Mouse (Mus musculus) forebrain, embryonic 11.5 days (tissue): ENCODE data around the gene Sdccag8. TPM values are rescaled to one million over a fixed set of nuclear protein-coding genes. Genes with fewer than 3 reads are reported as not detected.

ENCODE experiments used
- ATAC-seq: fragments of 200-750 bp; cut with Nextera tagmentation; replicated peaks from 2 replicates; pipeline ENCODE4 v1.8.0; 2017; ENCODE audit warnings: moderate TSS enrichment; ENCODE audit not compliant: low FRiP score
- DNase-seq: peaks from one replicate; pipeline ENCODE4 v3.0.0-alpha.2; 2017; ENCODE audit warnings: low spot score
- H3K27ac ChIP-seq: fragments of 300-500 bp; sonication (generic); 2 replicates; pipeline ENCODE4 v1.5.1; 2014; ENCODE audit warnings: low read depth, low read length
- H3K27me3 ChIP-seq: fragments of 300-500 bp; sonication (generic); 2 replicates; pipeline ENCODE4 v1.6.1; 2014; ENCODE audit warnings: mild to moderate bottlenecking, low read length, mixed read lengths; ENCODE audit not compliant: control insufficient read depth, insufficient read depth
- H3K36me3 ChIP-seq: fragments of 300-500 bp; sonication (generic); 2 replicates; pipeline ENCODE4 v1.6.1; 2014; ENCODE audit warnings: mild to moderate bottlenecking, low read length, moderate library complexity, mixed read lengths; ENCODE audit not compliant: control insufficient read depth, insufficient read depth
- H3K4me1 ChIP-seq: fragments of 300-500 bp; sonication (generic); replicated peaks from 2 replicates; pipeline ENCODE4 v1.6.1; 2014; ENCODE audit warnings: low read length, mixed read lengths; ENCODE audit not compliant: control insufficient read depth, insufficient read depth
- H3K4me2 ChIP-seq: fragments of 300-500 bp; sonication (generic); 2 replicates; pipeline ENCODE4 v1.6.1; 2014; ENCODE audit warnings: low read depth, mild to moderate bottlenecking, low read length, moderate library complexity, mixed read lengths; ENCODE audit not compliant: severe bottlenecking
- H3K4me3 ChIP-seq: fragments of 300-500 bp; sonication (generic); 2 replicates; pipeline ENCODE4 v1.5.1; 2014; ENCODE audit warnings: low read depth, low read length
- H3K9ac ChIP-seq: fragments of 300-500 bp; sonication (generic); 2 replicates; pipeline ENCODE4 v1.6.1; 2014; ENCODE audit warnings: low read length
- H3K9me3 ChIP-seq: fragments of 300-500 bp; sonication (generic); 2 replicates; pipeline ENCODE4 v1.6.1; 2016; ENCODE audit warnings: low read length, mixed read lengths; ENCODE audit not compliant: control insufficient read depth
- WGBS: fragments of 180-500 bp; shearing (Covaris S2); extraction: QIAGEN DNeasy Blood & Tissue Kit; methylation state at CpG from one replicate; pipeline ENCODE4 v1.1.7; 2014; 5-methylcytosine and 5-hydroxymethylcytosine counted together
- polyA plus RNA-seq: library from polyadenylated mRNA; unstranded; fragments of >200 nt; fragmentation: Nextera tagmentation; extraction: Ambion mirVana; gene quantifications from 2 replicates; pipeline ENCODE4 v1.2.1, GENCODE M21; 2014

Gene Sdccag8
- polyA plus RNA-seq, 1 experiment from 2014 or later = 21.1 TPM

GRCm38 (mm10) chr1:176962894-176963293, 148.4 kb downstream of the Sdccag8 start:
- Histone ChIP-seq H3K36me3 (no peaks in the 10 kb centered on the region), H3K27ac (no peak overlapping the region), H3K4me1 (no peaks in the 10 kb centered on the region), H3K4me2 (no peak overlapping the region), H3K4me3 (no peak overlapping the region), H3K9me3 (no peaks in the 10 kb centered on the region), H3K9ac (no peak overlapping the region), H3K27me3 (no peaks in the 10 kb centered on the region)
- ATAC-seq = 0 out of 2 replicates have a peak, but pooled peaks have one; percentile 27
- no peak for DNase-seq
- 64% methylated on average over 5 of the region's 5 CpGs for WGBS

- WGBS = 88% methylated on average over 3 of the region's 3 CpGs
- no peak overlapping the region for H3K27ac ChIP-seq
- DNase-seq = no peak
- H3K9ac ChIP-seq = no peak overlapping the region
- 0 out of 2 replicates have a peak, but pooled peaks cover 2% of the 10 kb centered on the region for H3K4me1 ChIP-seq
- H3K27me3 ChIP-seq = no peaks in the 10 kb centered on the region
- no peak for ATAC-seq
- no peaks in the 10 kb centered on the region for H3K9me3 ChIP-seq
- H3K36me3 ChIP-seq = no peaks in the 10 kb centered on the region
- no peak overlapping the region for H3K4me3 ChIP-seq
- no peak overlapping the region for H3K4me2 ChIP-seq
These were observed 152.8 kb downstream of the Sdccag8 start for GRCm38 (mm10) chr1:176967299-176967698.

- Histone ChIP-seq H3K4me2 (no peak overlapping the region), H3K9me3 (no peaks in the 10 kb centered on the region), H3K36me3 (no peaks in the 10 kb centered on the region), H3K27me3 (no peaks in the 10 kb centered on the region), H3K4me3 (no peak overlapping the region), H3K4me1 (0 out of 2 replicates have a peak, but pooled peaks cover 2% of the 10 kb centered on the region), H3K27ac (no peak overlapping the region), H3K9ac (no peak overlapping the region)
- ATAC-seq (no peak), DNase-seq (no peak)
- 71% methylated on average over 16 of the region's 16 CpGs for WGBS
These were observed 156.4 kb downstream of the Sdccag8 start for GRCm38 (mm10) chr1:176970635-176971478.

- H3K9ac ChIP-seq = no peak overlapping the region
- no peaks in the 10 kb centered on the region for H3K9me3 ChIP-seq
- ATAC-seq = no peak
- no peaks in the 10 kb centered on the region for H3K36me3 ChIP-seq
- 0 out of 2 replicates have a peak, but pooled peaks cover 2% of the 10 kb centered on the region for H3K4me1 ChIP-seq
- no peaks in the 10 kb centered on the region for H3K27me3 ChIP-seq
- no peak overlapping the region for H3K4me2 ChIP-seq
- no peak overlapping the region for H3K27ac ChIP-seq
- H3K4me3 ChIP-seq = no peak overlapping the region
- DNase-seq = no peak
- WGBS = 81% methylated on average over 4 of the region's 4 CpGs
These were observed 157.0 kb downstream of the Sdccag8 start for GRCm38 (mm10) chr1:176971479-176971797.

- Histone ChIP-seq H3K36me3 (no peaks in the 10 kb centered on the region), H3K27ac (no peak overlapping the region), H3K4me3 (no peak overlapping the region), H3K4me2 (no peak overlapping the region), H3K9ac (no peak overlapping the region), H3K27me3 (no peaks in the 10 kb centered on the region), H3K9me3 (no peaks in the 10 kb centered on the region), H3K4me1 (0 out of 2 replicates have a peak, but pooled peaks cover 2% of the 10 kb centered on the region)
- WGBS = 89% methylated on average over 6 of the region's 6 CpGs
- DNase-seq (no peak), ATAC-seq (no peak)
These were observed 159.1 kb downstream of the Sdccag8 start for GRCm38 (mm10) chr1:176973356-176974088.

GRCm38 (mm10) chr1:176979235-176979634, 164.8 kb downstream of the Sdccag8 start:
- Histone ChIP-seq H3K9me3 (no peaks in the 10 kb centered on the region), H3K36me3 (no peaks in the 10 kb centered on the region), H3K4me2 (no peak overlapping the region), H3K9ac (no peak overlapping the region), H3K27ac (no peak overlapping the region), H3K4me1 (no peaks in the 10 kb centered on the region), H3K4me3 (no peak overlapping the region), H3K27me3 (no peaks in the 10 kb centered on the region)
- ATAC-seq (no peak), DNase-seq (no peak)

- Histone ChIP-seq H3K27me3 (no peaks in the 10 kb centered on the region), H3K9ac (no peak overlapping the region), H3K4me3 (no peak overlapping the region), H3K4me1 (0 out of 2 replicates have a peak, but pooled peaks cover 2% of the 10 kb centered on the region), H3K27ac (no peak overlapping the region), H3K4me2 (no peak overlapping the region), H3K36me3 (no peaks in the 10 kb centered on the region), H3K9me3 (no peaks in the 10 kb centered on the region)
- WGBS = 86% methylated on average over 5 of the region's 5 CpGs
- no peak for DNase-seq
- no peak for ATAC-seq
These were observed 165.7 kb downstream of the Sdccag8 start for GRCm38 (mm10) chr1:176980140-176980539.

GRCm38 (mm10) chr1:176980801-176981400, 166.4 kb downstream of the Sdccag8 start:
- DNase-seq (no peak), ATAC-seq (no peak)
- Histone ChIP-seq H3K4me2 (no peak overlapping the region), H3K9ac (no peak overlapping the region), H3K36me3 (no peaks in the 10 kb centered on the region), H3K4me3 (no peak overlapping the region), H3K27ac (no peak overlapping the region), H3K4me1 (peaks cover 5% of the 10 kb centered on the region; the same call in 1 of the 2 replicates), H3K27me3 (no peaks in the 10 kb centered on the region), H3K9me3 (no peaks in the 10 kb centered on the region)
- 66% methylated on average over 10 of the region's 10 CpGs for WGBS
